Mouse (Mus musculus) urinary bladder, adult 2 months (tissue): Measurements from ENCODE around the gene Tbc1d30. TPM values are rescaled to one million over a fixed set of nuclear protein-coding genes. Genes with fewer than 3 reads are reported as not detected.

Experiments used
- DNase-seq: peaks from one replicate; pipeline ENCODE4 v3.0.0; 2022; ENCODE audit warnings: low spot score
- polyA plus RNA-seq: library from polyadenylated mRNA; depleted of rRNA; stranded (reverse); fragments of >200 nt; gene quantifications from 2 replicates; pipeline ENCODE4 v1.2.3, GENCODE M21; 2012; rRNA removed

Tbc1d30 gene
- 8.4 and 8.7 TPM in 2 replicates for polyA plus RNA-seq

GRCm38 (mm10) chr10:121351066-121351581 lies at the start of gene Tbc1d30:
Tbc1d30 (minus strand) TSS chr10:121351278.
- DNase-seq: peak; percentile 65

GRCm38 (mm10) chr10:121398599-121398998 lies 47.5 kb upstream of the Tbc1d30 start:
- no peak for DNase-seq

GRCm38 (mm10) chr10:121395542-121396176 lies 44.6 kb upstream of the Tbc1d30 start:
- no peak for DNase-seq

GRCm38 (mm10) chr10:121394789-121395325 lies 43.8 kb upstream of the Tbc1d30 start:
- DNase-seq: no peak

- DNase-seq: no peak
Measured at GRCm38 (mm10) chr10:121394270-121394669, 43.2 kb upstream of the Tbc1d30 start.

- no peak for DNase-seq
Measured at GRCm38 (mm10) chr10:121391901-121392300, 40.8 kb upstream of the Tbc1d30 start.

- no peak for DNase-seq
Measured at GRCm38 (mm10) chr10:121390602-121391001, 39.5 kb upstream of the Tbc1d30 start.

GRCm38 (mm10) chr10:121386347-121386746 lies 35.3 kb upstream of the Tbc1d30 start:
- DNase-seq: no peak

GRCm38 (mm10) chr10:121385695-121386094 lies 34.6 kb upstream of the Tbc1d30 start:
- no peak for DNase-seq

- DNase-seq: no peak
Measured at GRCm38 (mm10) chr10:121384710-121385109, 33.6 kb upstream of the Tbc1d30 start.

GRCm38 (mm10) chr10:121381280-121381679 lies 30.2 kb upstream of the Tbc1d30 start:
- no peak for DNase-seq

- no peak for DNase-seq
Measured at GRCm38 (mm10) chr10:121379387-121379786, 28.3 kb upstream of the Tbc1d30 start.

GRCm38 (mm10) chr10:121376530-121377271 lies 25.6 kb upstream of the Tbc1d30 start:
- DNase-seq: no peak

GRCm38 (mm10) chr10:121375649-121376493 lies 24.8 kb upstream of the Tbc1d30 start:
- DNase-seq: no peak

- DNase-seq: no peak
Measured at GRCm38 (mm10) chr10:121374693-121375620, 23.9 kb upstream of the Tbc1d30 start.

GRCm38 (mm10) chr10:121374013-121374412 lies 22.9 kb upstream of the Tbc1d30 start:
- no peak for DNase-seq

- no peak for DNase-seq
Measured at GRCm38 (mm10) chr10:121370777-121371176, 19.7 kb upstream of the Tbc1d30 start.

- no peak for DNase-seq
Measured at GRCm38 (mm10) chr10:121368783-121369465, 17.8 kb upstream of the Tbc1d30 start.

GRCm38 (mm10) chr10:121367780-121368179 lies 16.7 kb upstream of the Tbc1d30 start:
- no peak for DNase-seq

- no peak for DNase-seq
Measured at GRCm38 (mm10) chr10:121367271-121367670, 16.2 kb upstream of the Tbc1d30 start.
